Mouse (Mus musculus) gastrocnemius, postnatal 10 days (tissue): ENCODE results near the gene Fxr1. TPM values are rescaled to one million over a fixed set of nuclear protein-coding genes. Genes with fewer than 3 reads are reported as not detected.
"Not testable (repeated sequence)": the region's sequence is repeated elsewhere in the genome, so short reads cannot be mapped to it uniquely, and the experiment has no call there.

Source experiments
- DNase-seq: peaks from one replicate; pipeline ENCODE4 v3.0.0; 2021; ENCODE audit warnings: mixed read lengths
- long read RNA-seq, 2 experiments: library from polyadenylated mRNA; stranded (forward); transcript quantifications; one replicate each; pipeline ENCODE4 v2.0.0; 2021
- total RNA-seq, 2 experiments: library from RNA; stranded (reverse); gene quantifications; 2 replicates each; pipeline ENCODE4 v1.2.3; 2021

Fxr1 gene
- 100 to 1,000 TPM; 419 to 429 TPM for total RNA-seq
- long read RNA-seq, experiment 1, transcript Fxr1-201 (17 exons, 2,459 nt) = major isoform, 51 of 153 reads
- long read RNA-seq, experiment 1, partial matches to known transcripts = 19 of 153 reads
- long read RNA-seq, experiment 1, other reads (novel, unspliced or antisense) = 80 of 153 reads
- long read RNA-seq, experiment 2, transcript Fxr1-201 (17 exons, 2,459 nt) = major isoform, 55 of 171 reads
- long read RNA-seq, experiment 2, partial matches to known transcripts = 21 of 171 reads
- long read RNA-seq, experiment 2, other reads (novel, unspliced or antisense) = 91 of 171 reads

GRCm38 (mm10) chr3:34019540-34020381 lies at the start of gene Fxr1:
Fxr1 (plus strand) TSS chr3:34019943.
- DNase-seq = peak; percentile 85

GRCm38 (mm10) chr3:33979395-33979794 lies 40.3 kb upstream of the Fxr1 start:
- DNase-seq = no peak

GRCm38 (mm10) chr3:33982746-33983145 lies 37.0 kb upstream of the Fxr1 start:
- DNase-seq = no peak

GRCm38 (mm10) chr3:33989302-33989701 lies 30.4 kb upstream of the Fxr1 start:
- no peak for DNase-seq

GRCm38 (mm10) chr3:33990451-33990850 lies 29.3 kb upstream of the Fxr1 start:
- no peak for DNase-seq

- peak; percentile 13 for DNase-seq
Measured at GRCm38 (mm10) chr3:33990921-33991320, 28.8 kb upstream of the Fxr1 start.

- DNase-seq = peak; percentile 14
Measured at GRCm38 (mm10) chr3:33993421-33994126, 26.2 kb upstream of the Fxr1 start.

- no peak for DNase-seq
Measured at GRCm38 (mm10) chr3:33994127-33994488, 25.6 kb upstream of the Fxr1 start.

- not testable (repeated sequence) for DNase-seq
Measured at GRCm38 (mm10) chr3:34001691-34002090, 18.1 kb upstream of the Fxr1 start.

GRCm38 (mm10) chr3:34003860-34004259 lies 15.9 kb upstream of the Fxr1 start:
- no peak for DNase-seq

GRCm38 (mm10) chr3:34006301-34006700 lies 13.4 kb upstream of the Fxr1 start:
- no peak for DNase-seq

- DNase-seq = no peak
Measured at GRCm38 (mm10) chr3:34006824-34007223, 12.9 kb upstream of the Fxr1 start.

GRCm38 (mm10) chr3:34007611-34008010 lies 12.1 kb upstream of the Fxr1 start:
- DNase-seq = no peak

GRCm38 (mm10) chr3:34008191-34008590 lies 11.6 kb upstream of the Fxr1 start:
- no peak for DNase-seq

GRCm38 (mm10) chr3:34020382-34021258 lies 877 bp downstream of the Fxr1 start:
- no peak for DNase-seq

GRCm38 (mm10) chr3:34021259-34021828 lies 1.6 kb downstream of the Fxr1 start:
- no peak for DNase-seq

- no peak for DNase-seq
Measured at GRCm38 (mm10) chr3:34028935-34029334, 9.2 kb downstream of the Fxr1 start.

- DNase-seq = no peak
Measured at GRCm38 (mm10) chr3:34030601-34031000, 10.9 kb downstream of the Fxr1 start.

- no peak for DNase-seq
Measured at GRCm38 (mm10) chr3:34033720-34034364, 14.1 kb downstream of the Fxr1 start.

- no peak for DNase-seq
Measured at GRCm38 (mm10) chr3:34034803-34035202, 15.1 kb downstream of the Fxr1 start.

GRCm38 (mm10) chr3:34035706-34036105 lies 16.0 kb downstream of the Fxr1 start:
- no peak for DNase-seq
